Mouse (Mus musculus): ENCODE measurements around the gene Snapc3.

Gene Snapc3
- long read RNA-seq, experiment 1, transcript Snapc3-201 (9 exons, 1,405 nt) = major isoform, 13 of 25 reads
- long read RNA-seq, experiment 1, partial matches to known transcripts = 0 of 25 reads
- long read RNA-seq, experiment 1, other reads (novel, unspliced or antisense) = 8 of 25 reads
- long read RNA-seq, experiment 2, transcript Snapc3-201 (9 exons, 1,405 nt) = major isoform, 22 of 40 reads
- long read RNA-seq, experiment 2, partial matches to known transcripts = 3 of 40 reads
- long read RNA-seq, experiment 2, other reads (novel, unspliced or antisense) = 12 of 40 reads

DNA sequence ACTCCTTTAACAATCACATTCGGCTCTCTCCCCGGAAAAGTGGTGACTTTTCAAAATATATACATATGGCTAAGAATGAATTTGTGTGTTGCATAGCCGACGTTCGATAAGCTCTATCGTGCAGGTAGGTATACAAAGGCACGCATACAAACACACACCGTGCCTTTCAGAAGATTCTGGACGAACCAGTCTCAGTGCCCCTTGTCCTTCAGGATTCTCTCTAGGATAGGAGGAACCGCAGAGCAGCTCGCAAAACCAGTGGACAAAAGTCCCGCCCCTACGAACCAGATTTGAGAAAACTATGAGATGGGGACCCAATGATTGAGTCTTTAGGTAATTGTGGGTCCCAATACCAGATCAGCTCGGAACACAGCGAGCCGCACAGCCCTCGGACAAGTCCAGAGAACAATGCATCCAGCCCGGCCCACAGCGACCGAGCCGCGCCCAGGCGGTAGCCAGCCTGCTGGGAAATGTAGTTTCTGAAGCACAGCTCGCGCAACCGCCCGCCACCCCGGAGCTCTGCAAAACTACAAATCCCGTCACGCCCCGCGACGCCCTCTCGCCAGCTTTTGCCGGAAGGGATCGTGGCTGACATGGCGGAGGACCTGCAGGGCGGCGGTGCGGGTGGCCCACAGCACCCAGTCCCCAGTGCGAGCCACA lies at the start of gene Snapc3:
Gene Snapc3, plus strand, starts transcription at position 565 of the 660 bp plus-strand sequence.
- intact Hi-C loops (cut with DNase I) = loop anchor here (10.0 kb wide), 1 partner anchor 112 kb away; no protein-coding TSS in a partner anchor

DNA sequence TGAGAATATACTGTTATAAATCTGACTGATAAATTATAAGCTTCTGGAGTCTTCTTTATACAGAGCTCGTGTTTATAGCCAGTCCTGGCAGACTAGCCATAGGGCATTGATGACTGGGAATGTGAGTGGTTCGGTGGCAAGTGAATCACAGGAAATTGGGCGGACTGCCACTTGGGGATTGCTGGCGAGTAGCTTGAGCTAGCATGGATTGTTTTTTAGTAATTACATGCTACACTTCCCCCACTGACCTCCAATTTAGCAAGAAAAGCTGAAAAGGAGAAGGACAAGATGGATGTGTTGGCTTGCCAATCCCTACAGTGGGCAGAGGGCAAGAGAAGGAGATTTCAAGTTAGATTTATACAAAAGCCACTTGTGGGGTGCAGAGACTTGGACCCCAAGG lies 44.1 kb upstream of the Snapc3 start:
- intact Hi-C loops (cut with DNase I) = no loop called here

DNA sequence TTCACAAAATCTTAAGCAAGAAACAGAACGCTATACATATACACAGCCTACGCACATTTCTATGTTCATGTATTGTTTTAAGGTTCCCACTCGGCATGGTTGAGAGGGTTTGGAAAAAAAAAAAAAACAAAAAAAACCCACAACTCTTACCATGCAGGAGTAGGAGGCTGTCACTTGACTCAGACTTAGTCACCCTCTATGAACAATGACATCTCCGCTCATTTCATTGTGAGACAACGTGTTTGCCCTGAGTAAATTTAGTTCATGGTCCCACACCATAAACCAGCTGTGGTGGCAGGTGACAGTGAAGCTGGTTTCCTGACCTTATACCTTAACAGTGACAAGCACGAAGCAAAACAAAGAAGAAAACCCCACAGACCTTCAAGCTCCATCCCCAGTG lies 41.9 kb upstream of the Snapc3 start:
- intact Hi-C loops (cut with DNase I) = no loop called here

DNA sequence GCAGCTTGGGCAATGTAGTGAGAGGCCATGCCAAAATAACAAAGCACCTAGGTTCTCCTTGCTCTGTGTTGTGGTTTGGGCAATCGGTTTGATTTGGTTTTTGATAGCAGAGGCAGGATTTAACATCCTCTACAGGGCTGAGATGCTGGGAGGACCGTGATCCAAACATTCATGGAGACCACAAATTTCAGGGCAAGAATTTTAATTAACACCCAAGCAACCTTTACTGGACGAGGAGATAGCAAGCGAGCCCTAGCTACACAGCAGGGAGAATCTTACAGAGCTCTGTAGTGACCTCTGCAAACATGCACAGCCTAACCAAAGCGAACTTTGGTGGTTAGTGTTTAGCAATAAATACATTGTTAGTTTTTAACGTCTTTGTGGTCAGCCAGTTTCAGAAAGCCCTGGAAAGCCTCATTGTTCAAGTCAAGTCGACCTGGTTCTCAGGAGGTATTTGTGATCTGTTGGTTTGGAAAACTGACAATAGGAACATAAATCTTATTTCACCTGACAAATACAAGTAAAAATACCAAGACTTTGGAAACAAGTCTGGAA lies 41.0 kb upstream of the Snapc3 start:
- intact Hi-C loops (cut with DNase I) = no loop called here

DNA sequence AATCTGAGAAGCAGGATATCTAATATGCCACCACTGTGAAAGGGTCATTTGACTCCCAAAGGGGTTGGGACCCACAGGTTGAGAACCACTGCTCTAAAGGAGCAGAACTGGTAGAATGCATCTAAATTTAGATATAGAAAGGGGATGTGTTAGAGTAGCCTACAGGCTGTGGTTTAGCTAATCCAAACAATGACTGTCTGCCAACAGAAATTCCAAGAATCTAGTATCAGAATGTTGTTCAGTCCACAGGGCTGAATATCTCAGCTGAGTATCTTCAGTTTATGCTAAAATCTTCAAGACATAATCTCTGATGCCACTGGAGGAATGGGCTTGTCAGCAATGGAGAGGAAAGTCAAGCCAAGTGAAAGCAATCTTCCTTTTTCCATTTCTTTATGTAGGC lies 38.5 kb upstream of the Snapc3 start:
- intact Hi-C loops (cut with DNase I) = no loop called here

DNA sequence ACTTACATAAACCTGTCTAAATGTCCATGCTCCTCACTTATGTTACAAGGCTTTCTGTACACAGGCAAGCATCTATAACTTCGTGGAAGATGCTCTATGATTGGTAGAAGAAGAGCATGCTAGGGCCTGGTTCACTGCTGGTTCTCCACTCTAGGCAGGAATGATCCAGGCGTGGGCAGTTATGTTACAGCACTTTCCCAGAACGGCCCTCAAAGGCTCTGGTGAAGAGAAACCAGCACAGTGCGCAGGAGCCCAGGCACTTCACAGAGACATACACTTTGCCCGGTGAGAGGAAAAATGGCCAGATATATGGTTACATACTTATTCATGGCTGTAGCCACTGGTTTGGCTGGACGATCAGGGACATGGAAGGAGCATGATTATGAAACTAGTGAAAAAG lies 37.8 kb upstream of the Snapc3 start:
- intact Hi-C loops (cut with DNase I) = no loop called here

DNA sequence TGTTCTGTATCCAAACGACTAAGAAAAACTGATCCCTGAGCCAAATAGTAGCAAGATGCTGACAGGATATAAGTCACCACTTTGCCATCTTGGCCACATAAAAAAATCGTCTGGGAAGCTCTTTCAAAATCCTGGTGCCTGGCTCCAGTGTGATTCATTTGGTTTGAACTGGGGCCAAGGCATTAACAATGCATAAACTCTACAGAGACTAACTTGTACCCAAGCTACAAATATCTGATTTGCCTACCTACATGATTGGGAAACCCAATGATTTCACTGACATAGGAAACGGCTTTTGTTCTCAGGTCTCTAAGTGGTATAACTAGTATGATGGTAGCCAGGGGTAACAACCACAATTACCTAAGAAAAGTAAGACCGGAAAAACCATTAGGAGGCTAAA lies 37.3 kb upstream of the Snapc3 start:
- intact Hi-C loops (cut with DNase I) = no loop called here

DNA sequence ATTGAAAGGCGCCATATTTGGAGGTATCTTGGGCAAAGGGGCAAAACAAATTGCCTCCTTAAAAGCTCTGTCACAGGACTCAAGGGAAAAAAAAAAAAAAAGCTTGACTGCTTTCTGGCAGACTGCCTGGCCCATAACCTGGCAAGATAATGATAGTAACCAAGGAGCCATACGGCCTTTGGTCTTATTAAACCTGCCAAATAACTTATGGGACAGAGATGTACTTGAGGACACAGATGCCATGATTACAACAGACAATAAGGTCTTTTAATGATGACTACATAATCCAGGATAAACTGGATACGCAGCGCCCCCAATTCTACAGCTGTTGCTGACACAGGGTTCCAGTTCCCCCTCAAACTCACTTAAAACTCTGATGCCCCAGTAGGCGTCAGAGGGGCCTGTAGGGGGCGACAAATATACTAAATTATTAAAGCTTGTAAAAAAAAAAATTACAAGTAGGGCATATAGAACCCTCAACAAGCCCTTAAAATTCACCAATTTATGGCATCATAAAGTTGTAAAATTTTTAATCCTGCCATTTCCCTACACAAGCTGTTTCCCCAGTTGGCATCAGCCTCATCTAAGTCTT lies 33.5 kb upstream of the Snapc3 start:
- intact Hi-C loops (cut with DNase I) = no loop called here

DNA sequence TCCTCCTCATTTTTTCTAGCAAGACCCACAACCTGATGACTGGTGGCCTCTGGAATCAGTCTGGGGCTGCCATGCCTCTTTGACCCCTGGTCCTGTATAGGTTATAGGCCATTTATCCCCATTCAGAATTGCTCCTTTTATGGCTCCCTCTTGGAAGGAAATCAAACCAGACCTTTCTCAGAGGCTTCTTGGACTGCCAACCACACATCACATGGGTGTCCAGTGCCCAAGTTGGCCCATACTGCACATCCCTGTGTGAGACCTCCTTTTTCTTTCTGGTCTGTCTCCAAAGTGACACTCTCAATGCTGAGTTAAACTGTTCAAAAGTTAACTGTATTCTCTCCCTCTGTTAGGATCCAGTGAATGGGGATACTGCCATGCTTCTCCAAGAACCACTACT lies 32.4 kb upstream of the Snapc3 start:
- intact Hi-C loops (cut with DNase I) = no loop called here

DNA sequence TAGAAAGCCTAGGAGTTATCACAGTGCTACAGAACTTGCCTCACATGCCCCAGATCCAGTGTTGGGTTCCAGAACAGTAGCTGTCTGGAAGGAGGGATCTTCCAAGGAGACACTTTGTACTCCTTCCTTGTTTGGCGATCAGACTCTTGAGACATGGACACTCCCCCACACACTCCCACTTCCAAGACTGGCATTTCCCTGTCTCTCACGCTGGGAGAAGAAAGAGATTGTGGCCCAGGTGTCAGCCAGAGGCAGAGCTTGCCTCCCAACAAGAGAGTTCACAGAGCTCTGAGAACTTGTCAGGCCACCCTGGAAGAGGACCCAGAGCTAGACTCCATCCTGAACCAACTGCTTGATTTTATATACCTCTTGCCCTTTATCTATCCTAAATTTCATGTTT lies 27.0 kb upstream of the Snapc3 start:
- intact Hi-C loops (cut with DNase I) = no loop called here

DNA sequence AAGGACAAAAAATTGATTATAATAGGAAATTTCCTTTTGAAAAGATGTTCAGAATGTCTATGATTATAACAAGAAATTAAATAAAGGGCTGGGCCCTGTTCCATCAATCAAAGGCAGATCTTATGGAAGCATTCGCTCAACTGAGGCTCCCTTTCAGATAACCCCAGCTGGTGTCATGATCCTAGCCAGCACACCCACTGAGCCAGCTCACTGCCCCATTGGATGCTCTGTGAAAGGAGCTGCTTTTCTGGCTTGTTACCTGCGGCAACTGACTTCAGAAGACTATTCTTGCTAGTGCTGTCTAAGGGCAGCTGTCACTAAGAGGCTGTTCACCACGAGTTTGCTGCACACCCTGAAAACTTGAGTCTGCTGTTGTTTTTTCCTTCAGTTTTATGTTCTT lies 25.6 kb upstream of the Snapc3 start:
- intact Hi-C loops (cut with DNase I) = no loop called here

DNA sequence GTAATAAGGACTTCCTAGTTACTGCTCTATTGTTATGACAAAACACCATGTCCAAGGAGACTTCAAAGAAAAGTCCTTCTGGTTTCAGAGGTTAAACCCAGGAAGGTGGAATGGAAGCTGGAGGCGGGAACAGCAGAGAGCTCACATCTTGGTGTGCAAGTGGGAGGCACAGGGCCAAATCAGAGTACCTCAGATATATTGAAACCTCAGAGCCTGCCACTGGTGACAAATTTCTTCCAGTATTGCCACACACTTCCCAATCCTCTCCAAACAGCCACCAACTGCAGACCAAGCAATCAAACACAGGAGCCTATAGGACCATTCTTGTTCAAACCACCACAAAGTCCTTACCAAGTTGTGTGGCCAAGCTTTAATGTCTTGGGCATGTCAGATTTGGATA lies 23.8 kb upstream of the Snapc3 start:
- intact Hi-C loops (cut with DNase I) = no loop called here

DNA sequence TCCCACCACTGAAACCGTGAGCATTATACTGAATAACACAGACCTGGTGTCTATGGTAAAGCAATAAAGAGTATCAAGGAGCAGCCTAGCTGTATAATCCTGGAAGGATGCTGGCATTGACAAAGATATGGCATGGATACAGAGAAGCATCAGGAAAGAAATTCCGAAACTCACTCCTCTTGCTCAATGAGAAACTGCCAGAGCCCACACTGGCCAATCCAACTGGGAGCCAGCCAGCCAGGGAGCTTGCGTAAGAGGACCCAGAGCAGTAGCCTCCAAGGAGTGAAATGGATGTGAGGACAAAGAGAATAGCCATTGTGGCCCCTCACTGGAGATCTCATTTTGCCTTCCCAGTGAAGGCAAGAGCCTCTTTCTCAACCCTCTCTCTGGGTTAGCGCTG lies 21.2 kb upstream of the Snapc3 start:
- intact Hi-C loops (cut with DNase I) = no loop called here

DNA sequence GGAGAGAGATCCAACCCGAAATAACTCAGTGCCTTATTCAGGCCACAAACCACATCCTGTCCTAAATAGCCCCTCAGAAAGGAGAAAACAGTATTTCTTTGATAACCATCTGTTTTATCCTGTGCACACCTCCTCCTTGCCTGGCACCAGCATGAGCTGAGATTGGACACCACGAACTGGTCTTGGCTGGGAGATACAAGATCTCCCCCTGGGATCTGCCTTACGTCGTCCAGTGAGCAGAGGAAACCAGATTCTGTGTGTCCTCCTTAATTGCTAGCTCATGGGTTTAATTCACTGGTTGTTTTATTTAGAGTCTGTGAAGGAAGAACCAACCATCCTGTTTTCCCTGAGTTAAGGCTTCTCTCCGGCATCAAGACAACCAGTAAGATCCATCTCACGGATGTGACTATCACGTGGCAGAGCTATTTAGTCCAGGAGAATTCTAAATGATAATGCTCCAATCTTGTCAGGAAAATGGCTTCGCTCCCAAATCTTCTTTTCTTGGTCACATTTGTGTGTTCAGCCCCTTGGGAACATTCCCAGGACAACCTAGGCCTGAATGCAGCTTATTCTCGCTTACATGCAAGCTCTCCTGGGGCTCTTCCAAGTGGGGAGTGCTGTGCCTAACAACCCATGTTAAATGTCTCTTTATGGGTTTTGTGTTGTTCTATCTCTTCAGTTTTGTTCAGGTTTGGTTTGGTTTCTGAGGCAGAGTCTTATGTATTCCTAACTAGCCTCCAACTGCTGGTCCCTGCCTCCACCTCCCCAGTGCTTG lies 20.3 kb upstream of the Snapc3 start:
- intact Hi-C loops (cut with DNase I) = no loop called here

DNA sequence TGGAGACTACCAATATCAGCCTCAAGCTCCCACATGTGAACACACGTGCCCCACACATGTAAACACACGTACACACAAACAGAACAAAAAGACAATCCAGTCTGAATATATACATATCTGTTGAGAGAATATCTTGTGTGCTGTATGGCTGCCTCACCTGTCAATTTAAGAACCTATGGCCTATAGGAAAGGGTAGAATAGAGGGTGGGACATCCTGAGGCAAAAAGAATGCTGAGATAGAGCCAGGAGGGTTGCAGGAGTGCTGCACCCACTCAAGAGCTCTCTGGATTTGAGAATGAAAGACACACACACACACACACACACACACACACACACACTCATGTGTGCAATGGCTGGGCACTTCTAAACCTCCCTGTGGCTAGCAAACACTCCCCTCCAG lies 19.0 kb upstream of the Snapc3 start:
- intact Hi-C loops (cut with DNase I) = no loop called here

DNA sequence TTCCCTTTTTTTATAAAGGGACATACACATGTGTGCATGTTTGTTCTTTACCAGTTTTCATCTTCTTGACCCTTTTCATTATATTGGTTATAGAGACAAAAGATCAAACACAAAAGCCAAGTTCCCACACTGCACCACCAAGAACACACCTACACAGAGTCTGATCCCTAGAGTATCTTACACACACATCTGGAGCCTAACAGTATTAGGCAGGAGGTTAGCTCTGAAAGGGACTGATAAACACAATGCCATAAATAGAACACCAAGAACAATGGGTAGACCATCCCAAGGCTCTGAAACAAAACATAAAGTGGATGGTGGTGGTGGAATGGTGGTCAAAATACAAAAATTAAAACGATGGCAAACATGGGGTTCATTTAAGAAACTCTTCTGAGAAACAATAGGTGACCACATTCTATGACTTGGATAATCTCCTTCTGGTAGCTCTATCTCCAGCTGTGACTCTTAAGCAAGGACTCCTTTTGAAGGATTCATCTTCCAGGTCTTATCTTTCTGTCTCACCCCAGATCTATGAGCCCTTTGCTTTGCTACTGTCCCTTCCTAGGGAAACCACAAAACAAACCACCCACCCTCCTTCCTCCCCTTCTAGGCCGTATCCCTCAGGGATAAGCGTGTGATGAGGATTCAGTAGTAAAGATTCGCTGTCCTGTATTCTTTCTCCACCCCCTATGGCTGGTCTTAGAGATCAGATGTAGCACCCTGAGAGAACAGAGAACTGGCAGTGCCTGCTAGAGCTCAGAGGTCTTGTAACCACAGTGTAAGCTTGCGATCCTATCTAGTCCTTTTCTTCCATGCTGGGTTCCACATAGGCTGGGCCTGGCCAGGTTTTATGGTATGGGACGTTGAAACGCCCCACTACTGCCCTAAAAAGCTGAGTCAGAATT lies 16.6 kb upstream of the Snapc3 start:
- intact Hi-C loops (cut with DNase I) = no loop called here

DNA sequence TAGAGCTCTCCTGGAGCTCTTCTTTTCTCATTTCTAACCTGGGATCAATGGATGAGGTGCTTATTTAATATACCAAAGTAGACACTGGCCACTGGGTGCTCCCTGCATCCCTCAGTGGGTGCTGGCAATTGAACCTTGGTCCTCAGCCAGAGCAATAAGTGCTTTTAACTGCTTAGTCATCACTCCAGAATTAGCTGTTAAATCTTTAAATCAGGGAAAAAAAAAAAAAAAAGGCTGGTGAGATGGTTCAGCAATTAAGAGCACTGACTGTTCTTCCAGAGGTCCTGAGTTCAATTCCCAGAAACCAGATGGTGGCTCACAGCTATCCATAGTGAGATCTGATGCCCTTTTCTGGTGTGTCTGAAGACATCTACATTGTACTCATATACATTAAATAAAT lies 15.8 kb upstream of the Snapc3 start:
- intact Hi-C loops (cut with DNase I) = no loop called here

DNA sequence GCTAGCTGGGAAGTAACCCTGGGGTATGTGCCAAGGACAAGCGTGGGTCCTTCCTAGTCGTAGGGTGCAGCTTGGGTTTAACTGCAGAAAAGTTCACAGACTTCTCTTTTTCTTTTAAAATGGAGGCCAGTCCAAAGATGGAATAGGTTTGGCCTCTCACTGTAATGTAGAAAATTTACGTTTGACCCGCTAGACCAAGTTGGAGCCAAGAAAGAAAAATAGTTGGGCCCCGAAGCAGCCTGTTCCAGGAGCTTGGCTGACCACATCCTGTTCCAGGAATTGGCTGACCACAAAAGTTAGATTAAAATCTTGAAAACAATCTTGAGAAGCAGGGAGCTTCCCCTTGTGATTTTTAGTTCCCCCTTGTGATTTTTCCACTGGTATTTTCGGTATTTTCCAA lies 9.8 kb upstream of the Snapc3 start:
- intact Hi-C loops (cut with DNase I) = loop anchor here (5.0 kb wide), 1 partner anchor 145 kb away; no protein-coding TSS in a partner anchor

DNA sequence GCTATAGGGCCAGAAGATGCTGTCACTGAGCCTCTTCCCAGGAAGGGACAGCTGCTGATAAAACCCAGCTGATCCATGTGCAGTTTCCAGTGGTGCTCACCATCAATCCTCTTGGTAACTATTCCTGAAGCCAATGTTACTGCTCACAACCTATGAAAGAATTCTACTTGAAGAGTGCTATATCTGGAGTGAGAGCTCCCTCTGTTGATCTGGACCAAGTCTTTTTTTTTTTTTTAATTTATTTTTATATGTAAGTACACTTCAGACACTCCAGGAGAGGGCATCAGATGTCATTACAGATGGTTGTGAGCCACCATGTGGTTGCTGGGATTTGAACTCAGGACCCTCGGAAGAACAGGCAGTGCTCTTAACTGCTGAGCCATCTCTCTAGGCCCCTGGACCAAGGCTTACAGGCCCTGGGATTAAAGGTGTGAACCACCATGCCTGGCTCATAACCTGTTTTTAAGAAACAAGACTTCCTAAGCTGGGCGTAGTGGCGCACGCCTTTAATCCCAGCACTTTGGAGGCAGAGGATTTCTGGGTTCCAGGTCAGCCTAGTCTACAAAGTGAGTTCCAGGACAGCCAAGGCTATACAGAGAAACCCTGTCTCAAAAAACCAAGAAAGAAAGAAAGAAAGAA lies 7.5 kb upstream of the Snapc3 start:
- intact Hi-C loops (cut with DNase I) = loop anchor here (5.0 to 10.0 kb wide), 2 partner anchors 105 to 148 kb away; no protein-coding TSS in a partner anchor

DNA sequence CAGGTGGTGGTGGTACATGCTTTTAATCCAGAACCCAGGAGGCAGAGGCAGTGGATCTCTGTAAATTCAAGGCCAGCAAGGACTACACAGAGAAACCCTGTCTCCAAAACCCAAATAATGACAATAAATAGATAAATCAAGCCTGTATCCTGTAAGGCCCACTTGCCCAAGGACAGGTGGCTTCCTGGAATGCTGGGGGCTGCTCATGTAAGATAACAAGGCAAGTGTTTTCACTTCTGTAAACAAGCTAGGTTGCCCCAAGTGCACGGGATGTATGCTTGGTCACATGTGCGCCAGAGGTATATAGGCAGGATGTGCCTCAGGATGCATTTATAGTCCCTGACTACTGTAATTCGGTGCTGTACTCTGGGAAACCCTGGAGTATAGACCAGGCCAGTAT lies 5.5 kb upstream of the Snapc3 start:
- intact Hi-C loops (cut with DNase I) = loop anchor here (10.0 kb wide), 1 partner anchor 107 kb away; no protein-coding TSS in a partner anchor

All from adrenal gland (tissue).